Mouse (Mus musculus) hematopoietic multipotent progenitor cell, adult 10-12 weeks (in vitro differentiated cells): ENCODE results near the gene Phc3. TPM values are rescaled to one million over a fixed set of nuclear protein-coding genes. Genes with fewer than 3 reads are reported as not detected.

Experiments
- polyA plus RNA-seq: library from polyadenylated mRNA; stranded (reverse); fragments of >175 nt; gene quantifications from 2 replicates; pipeline ENCODE4 v1.2.3, GENCODE M21; 2012; ENCODE audit warnings: low replicate concordance

Phc3 gene
- polyA plus RNA-seq = 5.3 and 10.9 TPM in 2 replicates

GRCm38 (mm10) chr3:30969104-30969581, at the start of gene Phc3:
Gene Phc3 (minus strand): TSS chr3:30969415.

GRCm38 (mm10) chr3:30995283-30995898, 26.2 kb upstream of the Phc3 start, which contains the start of gene Prkci:
Gene Prkci (plus strand): TSS chr3:30995747.

GRCm38 (mm10) chr3:30855604-30856458, 113.4 kb downstream of the Phc3 start, which contains the start of gene Gpr160:
Gene Gpr160 (plus strand): TSS chr3:30855950.

Other genes starting within 250 kb of the Phc3 start
- 0.04 TPM in 1 of 2 replicates, not detected in the other for gene Samd7, start 223.1 kb downstream of the Phc3 start, polyA plus RNA-seq
- 13.8 and 21.4 TPM in 2 replicates for gene Sec62, start 176.5 kb downstream of the Phc3 start, polyA plus RNA-seq
- 0.43 and 0.48 TPM in 2 replicates for gene Gpr160, start 113.5 kb downstream of the Phc3 start, polyA plus RNA-seq
- gene Prkci, start 26.3 kb upstream of the Phc3 start, polyA plus RNA-seq = 2.2 and 2.5 TPM in 2 replicates
- 3.9 and 6.1 TPM in 2 replicates for gene Skil, start 125.6 kb upstream of the Phc3 start, polyA plus RNA-seq
- gene Cldn11, start 180.5 kb upstream of the Phc3 start, polyA plus RNA-seq = 0.06 and 0.12 TPM in 2 replicates